Mouse (Mus musculus) kidney, adult 2 months (tissue): ENCODE measurements around the gene Acsbg2.

Experiments used
- CTCF ChIP-seq: fragments of 200-500 bp; conservative IDR thresholded peaks from 2 replicates; pipeline ENCODE4 v1.5.1; 2011; ENCODE audit warnings: low read depth, mild to moderate bottlenecking, control low read depth, low read length, moderate library complexity, mixed read lengths; ENCODE audit not compliant: insufficient read depth, insufficient read length
- POLR2A ChIP-seq: fragments of 200-500 bp; IDR thresholded peaks from one replicate; pipeline ENCODE4 v1.6.1; 2011; ENCODE audit warnings: low read depth, low read length, control low read depth

DNA sequence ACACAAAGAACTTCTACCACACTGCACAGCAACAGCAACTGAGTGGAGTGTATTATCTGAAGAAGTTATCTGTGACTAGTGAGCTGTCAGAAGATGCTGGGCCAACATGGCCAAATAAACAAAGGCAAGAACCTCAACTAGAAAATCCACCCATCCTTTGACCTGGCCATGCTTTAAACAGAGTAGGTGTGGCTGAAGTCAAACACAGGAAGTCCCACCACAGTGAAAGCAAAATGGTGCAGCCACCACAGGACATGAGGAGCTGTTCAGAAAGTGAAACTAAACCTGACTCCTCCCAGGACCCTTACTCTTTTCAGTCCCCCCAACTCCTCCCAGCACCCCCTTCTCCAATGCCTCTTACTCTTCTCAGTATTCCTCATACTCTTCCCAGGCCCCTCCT lies 39.2 kb upstream of the Acsbg2 start:
- TF ChIP-seq CTCF (no peak), POLR2A (no peak)
